Mouse (Mus musculus) neural tube, embryonic 11.5 days (tissue): ENCODE measurements around the gene Fkbp8. TPM values are rescaled to one million over a fixed set of nuclear protein-coding genes. Genes with fewer than 3 reads are reported as not detected.

Source experiments
- ATAC-seq: fragments of 200-750 bp; cut with Nextera tagmentation; 2 replicates; pipeline ENCODE4 v1.8.0; 2017; ENCODE audit warnings: moderate number of reproducible peaks, mild to moderate bottlenecking, moderate TSS enrichment, moderate library complexity; ENCODE audit not compliant: insufficient read depth, low FRiP score, low TSS enrichment
- DNase-seq: peaks from one replicate; pipeline ENCODE4 v3.0.0-alpha.2; 2015; ENCODE audit warnings: low spot score
- H3K27ac ChIP-seq: fragments of 300-500 bp; sonication (generic); 2 replicates; pipeline ENCODE4 v1.5.1; 2014; ENCODE audit warnings: low read depth, mild to moderate bottlenecking, low read length
- H3K27me3 ChIP-seq: fragments of 300-500 bp; sonication (generic); 2 replicates; pipeline ENCODE4 v1.6.1; 2014; ENCODE audit warnings: mild to moderate bottlenecking, low read length, mixed read lengths; ENCODE audit not compliant: control insufficient read depth, insufficient read depth
- H3K36me3 ChIP-seq: fragments of 300-500 bp; sonication (generic); 2 replicates; pipeline ENCODE4 v1.6.1; 2014; ENCODE audit warnings: mild to moderate bottlenecking, low read length, moderate library complexity, mixed read lengths; ENCODE audit not compliant: control insufficient read depth, insufficient read depth
- H3K4me1 ChIP-seq: fragments of 300-500 bp; sonication (generic); 2 replicates; pipeline ENCODE4 v1.6.1; 2014; ENCODE audit warnings: low read length, mixed read lengths; ENCODE audit not compliant: control insufficient read depth, insufficient read depth
- H3K4me2 ChIP-seq: fragments of 300-500 bp; sonication (generic); 2 replicates; pipeline ENCODE4 v1.6.1; 2014; ENCODE audit warnings: low read depth, mild to moderate bottlenecking, moderate library complexity
- H3K4me3 ChIP-seq: fragments of 300-500 bp; sonication (generic); 2 replicates; pipeline ENCODE4 v1.5.1; 2014; ENCODE audit warnings: low read depth, low read length
- H3K9ac ChIP-seq: fragments of 300-500 bp; sonication (generic); 2 replicates; pipeline ENCODE4 v1.6.1; 2014; ENCODE audit warnings: mild to moderate bottlenecking, low read length
- H3K9me3 ChIP-seq: fragments of 300-500 bp; sonication (generic); 2 replicates; pipeline ENCODE4 v1.6.1; 2016; ENCODE audit warnings: low read length; ENCODE audit not compliant: control insufficient read depth
- WGBS: fragments of 180-500 bp; shearing (Covaris S2); extraction: QIAGEN DNeasy Blood & Tissue Kit; methylation state at CpG from one replicate; pipeline ENCODE4 v1.1.7; 2014; 5-methylcytosine and 5-hydroxymethylcytosine counted together
- polyA plus RNA-seq: library from polyadenylated mRNA; unstranded; fragments of >200 nt; fragmentation: Nextera tagmentation; extraction: Ambion mirVana; gene quantifications from 2 replicates; pipeline ENCODE4 v1.2.1, GENCODE M21; 2014

Gene Fkbp8
- polyA plus RNA-seq, 1 experiment from 2014 or later, result 243 TPM

DNA sequence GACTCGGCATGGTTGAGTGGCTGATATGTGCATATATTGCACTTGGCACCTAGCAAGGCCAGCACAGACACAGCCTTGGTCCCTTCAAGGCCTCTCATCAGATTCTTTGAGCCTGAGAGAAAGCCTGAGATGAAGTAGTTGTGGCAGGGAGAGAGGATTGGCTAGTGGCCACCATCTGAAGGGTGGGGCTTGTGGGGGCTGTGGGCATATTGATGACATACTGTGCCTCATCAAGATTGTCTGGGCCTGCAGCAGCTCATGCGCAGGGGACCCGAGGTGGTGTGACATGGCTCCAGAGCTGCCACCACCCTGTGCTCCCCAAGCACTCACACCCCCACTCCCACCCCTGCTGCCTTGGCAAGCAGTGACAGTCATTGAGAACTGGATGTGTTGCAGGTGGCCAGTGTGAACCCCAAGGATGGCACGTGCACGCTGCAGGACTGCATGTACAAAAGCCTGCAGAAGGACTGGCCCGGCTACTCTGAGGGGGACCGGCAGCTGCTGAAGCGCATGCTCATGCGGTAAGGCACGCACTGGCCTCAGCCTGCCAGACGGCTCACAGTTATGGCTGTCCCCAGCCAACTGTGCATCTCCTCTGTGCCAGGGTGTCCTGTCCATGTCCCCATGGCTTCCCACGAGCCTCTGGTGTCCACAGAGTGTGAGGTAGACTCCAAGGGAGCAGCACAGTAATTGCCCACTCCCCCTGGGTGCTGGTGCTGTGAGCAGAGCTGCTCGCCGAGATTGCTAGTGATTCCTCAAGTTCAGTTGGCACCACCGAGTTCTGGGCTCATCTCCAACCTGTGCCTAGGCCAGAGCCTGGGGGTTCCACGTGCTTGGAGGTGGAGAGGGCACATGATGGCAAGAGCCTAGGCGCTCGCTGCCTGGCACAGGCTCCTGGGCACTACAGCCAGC is 56.2 kb downstream of the Fkbp8 start:
- H3K9me3 ChIP-seq, result no peaks in the 10 kb centered on the region
- H3K4me1 ChIP-seq, result no peaks in the 10 kb centered on the region
- 93% methylated on average over 18 of the region's 18 CpGs for WGBS
- peaks cover 26% of the 10 kb centered on the region for H3K36me3 ChIP-seq
- no peak overlapping the region for H3K27ac ChIP-seq
- DNase-seq (no peak), ATAC-seq (no peak)
- no peak overlapping the region for H3K4me2 ChIP-seq
- H3K27me3 ChIP-seq, result no peaks in the 10 kb centered on the region
- no peak overlapping the region for H3K4me3 ChIP-seq
- no peak overlapping the region for H3K9ac ChIP-seq

DNA sequence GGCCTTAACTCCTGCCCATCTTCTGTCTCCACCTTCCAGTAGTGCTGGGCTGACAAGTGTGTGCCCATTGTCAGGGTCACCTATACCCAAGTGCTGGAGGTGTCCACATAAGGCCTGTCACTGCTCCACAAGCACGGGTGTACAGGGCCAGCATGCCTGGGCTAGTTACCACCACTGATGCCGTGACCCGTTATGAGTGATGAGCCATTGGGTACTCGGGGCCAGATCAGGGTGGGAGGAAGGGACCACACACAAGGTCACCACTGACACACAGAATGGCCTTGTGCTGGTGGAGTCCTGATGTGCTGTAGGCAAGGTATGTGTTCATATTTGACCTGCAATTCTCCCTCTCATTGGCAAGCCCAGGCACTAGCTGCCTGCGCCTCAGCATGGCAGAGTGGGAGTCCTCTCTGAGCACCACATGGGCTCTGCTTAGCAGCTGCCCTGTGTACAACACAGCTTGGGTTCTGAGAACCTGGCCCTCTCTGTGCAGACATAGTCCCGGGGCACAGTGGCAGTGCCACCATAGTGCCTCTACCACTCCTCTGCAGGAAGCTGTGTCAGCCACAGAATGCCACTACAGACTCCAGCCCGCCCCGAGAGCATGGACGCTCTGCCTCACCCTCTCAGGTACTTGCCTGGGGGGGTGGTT is 57.2 kb downstream of the Fkbp8 start:
- 94% methylated on average over 9 of the region's 9 CpGs for WGBS
- no peak overlapping the region for H3K4me2 ChIP-seq
- peaks cover 23% of the 10 kb centered on the region for H3K36me3 ChIP-seq
- no peaks in the 10 kb centered on the region for H3K9me3 ChIP-seq
- H3K9ac ChIP-seq, result no peak overlapping the region
- H3K27me3 ChIP-seq, result no peaks in the 10 kb centered on the region
- DNase-seq (no peak), ATAC-seq (no peak)
- no peak overlapping the region for H3K27ac ChIP-seq
- H3K4me3 ChIP-seq, result no peak overlapping the region
- no peaks in the 10 kb centered on the region for H3K4me1 ChIP-seq

Other genes with a start within 250 kb of the Fkbp8 start
- 77.7 and 80.4 TPM in 2 replicates for gene Homer3, start 244.9 kb upstream of the Fkbp8 start, polyA plus RNA-seq
- 51.4 and 55.2 TPM in 2 replicates for gene Ddx49, start 225.2 kb upstream of the Fkbp8 start, polyA plus RNA-seq
- 272 and 283 TPM in 2 replicates for gene Cope, start 225.2 kb upstream of the Fkbp8 start, polyA plus RNA-seq
- 6.8 and 6.9 TPM in 2 replicates for gene Cers1, start 211.9 kb upstream of the Fkbp8 start, polyA plus RNA-seq
- 0.93 and 1.5 TPM in 2 replicates for gene Gdf1, start 197.9 kb upstream of the Fkbp8 start, polyA plus RNA-seq
- 24.0 and 24.1 TPM in 2 replicates for gene Upf1, start 174.4 kb upstream of the Fkbp8 start, polyA plus RNA-seq
- gene Comp, start 154.2 kb upstream of the Fkbp8 start, polyA plus RNA-seq, result 0.16 and 0.32 TPM in 2 replicates
- gene Crtc1, start 88.1 kb upstream of the Fkbp8 start, polyA plus RNA-seq, result 16.1 and 17.9 TPM in 2 replicates
- gene Klhl26, start 50.8 kb upstream of the Fkbp8 start, polyA plus RNA-seq, result 14.6 and 17.0 TPM in 2 replicates
- gene Tmem59l, start 40.4 kb upstream of the Fkbp8 start, polyA plus RNA-seq, result 19.3 and 20.7 TPM in 2 replicates
- gene Crlf1, start 34.6 kb upstream of the Fkbp8 start, polyA plus RNA-seq, result 3.4 and 3.7 TPM in 2 replicates
- 118 and 132 TPM in 2 replicates for gene Rex1bd, start 21.0 kb upstream of the Fkbp8 start, polyA plus RNA-seq
- gene Uba52, start 16.9 kb upstream of the Fkbp8 start, polyA plus RNA-seq, result 809 and 814 TPM in 2 replicates
- 49.8 and 53.8 TPM in 2 replicates for gene Kxd1, start 232 bp downstream of the Fkbp8 start, polyA plus RNA-seq
- 18.8 and 22.2 TPM in 2 replicates for gene Ell, start 11.7 kb downstream of the Fkbp8 start, polyA plus RNA-seq
- 87.9 and 90.7 TPM in 2 replicates for gene Isyna1, start 66.6 kb downstream of the Fkbp8 start, polyA plus RNA-seq
- gene Ssbp4, start 81.1 kb downstream of the Fkbp8 start, polyA plus RNA-seq, result 125 and 137 TPM in 2 replicates
- 0.85 and 1.2 TPM in 2 replicates for gene Lrrc25, start 88.4 kb downstream of the Fkbp8 start, polyA plus RNA-seq
- 0.28 TPM in 1 of 2 replicates, not detected in the other for gene Gdf15, start 104.7 kb downstream of the Fkbp8 start, polyA plus RNA-seq
- 246 and 268 TPM in 2 replicates for gene Pgpep1, start 132.7 kb downstream of the Fkbp8 start, polyA plus RNA-seq
- 298 and 301 TPM in 2 replicates for gene Lsm4, start 145.5 kb downstream of the Fkbp8 start, polyA plus RNA-seq
- 167 and 171 TPM in 2 replicates for gene Jund, start 171.2 kb downstream of the Fkbp8 start, polyA plus RNA-seq
- not detected in 2 replicates for gene Iqcn, start 175.7 kb downstream of the Fkbp8 start, polyA plus RNA-seq
- not detected in 2 replicates for gene Gm3336, start 190.8 kb downstream of the Fkbp8 start, polyA plus RNA-seq
- 0.42 TPM in 1 of 2 replicates, not detected in the other for gene Pde4c, start 196.0 kb downstream of the Fkbp8 start, polyA plus RNA-seq
- gene Rab3a, start 227.0 kb downstream of the Fkbp8 start, polyA plus RNA-seq, result 97.9 and 111 TPM in 2 replicates
- gene Mpv17l2, start 233.2 kb downstream of the Fkbp8 start, polyA plus RNA-seq, result 40.7 and 41.3 TPM in 2 replicates
- 52.4 and 54.7 TPM in 2 replicates for gene Pik3r2, start 249.0 kb downstream of the Fkbp8 start, polyA plus RNA-seq